8 mouse cellular contexts compared by ENCODE assay signal in genomic region chr6:72824971-72825737, GRCm38 (mm10). TPM values are rescaled to one million over a fixed set of nuclear protein-coding genes. Genes with fewer than 3 reads are reported as not detected.
DNase-seq lines count a peak whose midpoint lies in the region; TF ChIP-seq lines count a peak whose summit lies in the region.

No protein-coding gene starts in this region.

- no peaks in the 10 kb centered on the region for H3K4me1 ChIP-seq in kidney, adult 2 months (ENCODE audit: control insufficient read depth, insufficient read depth, low read length)
- peaks cover 22% of the 10 kb centered on the region for H3K4me1 ChIP-seq in midbrain, embryonic 10.5 days

- no peak for TF ChIP-seq CTCF in layer of hippocampus, adult 2 months (conservative IDR thresholded peaks at IDR 0.05)
- TF ChIP-seq CTCF in kidney, adult 2 months (conservative IDR thresholded peaks at IDR 0.05; ENCODE audit: insufficient read depth, insufficient read length, low read depth, low read length) = no peak

- no peaks in the 10 kb centered on the region for H3K27me3 ChIP-seq in kidney, adult 2 months (replicated peaks; ENCODE audit: control insufficient read depth, insufficient read depth, low read length)
- peaks cover 11% of the 10 kb centered on the region for H3K27me3 ChIP-seq in midbrain, embryonic 10.5 days (ENCODE audit: low read depth, poor library complexity, severe bottlenecking)

- 0 out of 2 replicates have a peak, but pooled peaks cover 5% of the 10 kb centered on the region for H3K9me3 ChIP-seq in midbrain, embryonic 10.5 days (replicated peaks)

- H3K4me3 ChIP-seq in layer of hippocampus, adult 2 months = peak overlapping the region; percentile 39
- H3K4me3 ChIP-seq in kidney, adult 2 months (ENCODE audit: insufficient read depth, low read depth, low read length) = no peak overlapping the region; the same call in 1 of the 2 replicates
- peak overlapping the region; percentile 53 for H3K4me3 ChIP-seq in midbrain, embryonic 10.5 days

- WGBS in kidney, adult 2 months = 21% methylated on average over 26 of the region's 26 CpGs
- 6% methylated on average over 26 of the region's 26 CpGs for WGBS in midbrain, embryonic 10.5 days

- H3K36me3 ChIP-seq in kidney, adult 2 months (ENCODE audit: control insufficient read depth, insufficient read depth, low read length) = no peaks in the 10 kb centered on the region
- H3K36me3 ChIP-seq in midbrain, embryonic 10.5 days = no peaks in the 10 kb centered on the region

- no peak for DNase-seq in layer of hippocampus, adult 2 months (ENCODE audit: low spot score in 2 of 2)
- DNase-seq in layer of hippocampus, postnatal 25 days (ENCODE audit: extremely low spot score in 1 of 2, low spot score in 1 of 2) = no peak
- peak; percentile 32 to 42 for DNase-seq in heart, adult 18-20 months
- peak; percentile 32 for DNase-seq in kidney, adult 2 months
- DNase-seq in midbrain, embryonic 10.5 days (ENCODE audit: low spot score) = peak; percentile 66
- DNase-seq in frontal cortex, adult 2 months (ENCODE audit: extremely low spot score in 1 of 2, low spot score in 1 of 2) = no peak
- DNase-seq in frontal cortex, postnatal 10 days (ENCODE audit: low spot score in 2 of 2) = no peak
- no peak for DNase-seq in spleen, postnatal 10 days (ENCODE audit: low spot score in 2 of 2)

- 0 out of 2 replicates have a peak overlapping the region, but pooled peaks have one; percentile 48 for H3K27ac ChIP-seq in layer of hippocampus, adult 2 months
- H3K27ac ChIP-seq in kidney, adult 2 months (ENCODE audit: insufficient read depth, low read depth, low read length) = no peak overlapping the region
- peak overlapping the region; percentile 82 for H3K27ac ChIP-seq in midbrain, embryonic 10.5 days (replicated peaks)

- TF ChIP-seq POLR2A in kidney, adult 2 months (IDR thresholded peaks at IDR 0.05; ENCODE audit: low read depth, low read length) = no peak

RNA-seq across cellular contexts. Expression of gene Tcf7l1, which starts 36.1 kb away (rescaled TPM):
- total RNA-seq in layer of hippocampus, adult 2 months (2021) = 1 to 10 TPM; 3.6 to 3.8 TPM
- total RNA-seq in layer of hippocampus, postnatal 25 days (2021) = 1 to 10 TPM; 3.3 to 4.6 TPM
- total RNA-seq in heart, adult 18-20 months (2021) = 1 to 10 TPM; 8.2 to 9.2 TPM
- polyA plus RNA-seq in kidney, adult 2 months (2012; rRNA removed) = 13.2 and 16.3 TPM in 2 replicates
- 24.2 and 25.7 TPM in 2 replicates for polyA plus RNA-seq in midbrain, embryonic 10.5 days (2016; fragmentation: Nextera tagmentation; extraction: Ambion mirVana)
- polyA plus RNA-seq in frontal cortex, adult 2 months (2012; rRNA removed) = 4.9 and 5.4 TPM in 2 replicates

Comparison
In these comparisons a context has a peak if more than half of its experiments do, and no peak if none do; other contexts are left out.
1. DNase-seq: peak in heart, adult 18-20 months (2 of 2), kidney, adult 2 months (single experiment) and midbrain, embryonic 10.5 days (single experiment); none in layer of hippocampus, adult 2 months (0 of 2), layer of hippocampus, postnatal 25 days (0 of 2), frontal cortex, adult 2 months (0 of 2), frontal cortex, postnatal 10 days (0 of 2) and spleen, postnatal 10 days (0 of 2).